Mouse (Mus musculus) WW6 (cell line): Measurements from ENCODE around the gene Bag1.

Source experiments
- DNase-seq: peaks from one replicate; pipeline ENCODE4 v3.0.0-alpha.2; 2013; ENCODE audit warnings: low read depth, low spot score

The Bag1 gene

GRCm38 (mm10) chr4:40889252-40889651 is 58.8 kb downstream of the Bag1 start:
- DNase-seq, result no peak

DNA sequence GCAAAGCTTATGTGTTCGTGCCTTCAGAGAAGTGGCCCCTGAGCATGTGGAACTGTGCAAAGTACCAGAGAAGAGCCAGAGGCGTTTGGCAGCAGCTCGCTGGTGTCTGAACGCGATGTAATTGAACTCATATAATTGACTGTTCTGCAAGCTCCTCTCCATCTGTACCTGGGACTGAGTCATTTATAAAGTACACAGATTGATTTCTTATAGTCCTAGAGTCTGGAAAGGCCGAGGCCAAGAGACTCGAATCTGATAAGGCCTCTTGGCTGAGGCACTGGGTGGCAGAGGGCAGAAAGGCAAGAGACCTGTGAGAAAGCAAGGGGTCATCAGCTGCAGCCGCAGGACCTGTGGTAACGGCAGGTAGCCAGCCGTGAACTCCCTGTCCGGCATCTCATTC is 59.3 kb downstream of the Bag1 start:
- DNase-seq, result no peak
